Mouse (Mus musculus) heart, embryonic 14.5 days (tissue): Measurements from ENCODE around the gene Pde11a. TPM values are rescaled to one million over a fixed set of nuclear protein-coding genes. Genes with fewer than 3 reads are reported as not detected.

Experiments
- ATAC-seq: fragments of 200-750 bp; cut with Nextera tagmentation; 2 replicates; pipeline ENCODE4 v1.8.0; 2017; ENCODE audit warnings: low read depth, moderate TSS enrichment; ENCODE audit not compliant: insufficient number of reproducible peaks, insufficient read depth, low FRiP score
- H3K27ac ChIP-seq, 2 experiments: fragments of 200-500 bp in 1 of 2; fragments of 300-500 bp in 1 of 2; sonication (generic) in 1 of 2; replicated peaks in 1 of 2; 2 replicates each; pipeline ENCODE4 v1.5.1; 2012 to 2014; ENCODE audit warnings: low read depth in 2 of 2, low read length in 2 of 2, control low read depth in 1 of 2, mild to moderate bottlenecking in 1 of 2, mixed read lengths in 1 of 2; ENCODE audit not compliant: control insufficient read depth in 1 of 2, insufficient read depth in 1 of 2
- H3K27me3 ChIP-seq: fragments of 300-500 bp; sonication (generic); 2 replicates; pipeline ENCODE4 v1.6.1; 2014; ENCODE audit warnings: mild to moderate bottlenecking, low read length, control low read depth; ENCODE audit not compliant: control insufficient read depth, insufficient read depth
- H3K36me3 ChIP-seq: fragments of 300-500 bp; sonication (generic); 2 replicates; pipeline ENCODE4 v1.6.1; 2014; ENCODE audit warnings: mild to moderate bottlenecking, control low read depth, low read length, mixed read lengths; ENCODE audit not compliant: control insufficient read depth, insufficient read depth
- H3K4me1 ChIP-seq, 2 experiments: fragments of 200-500 bp in 1 of 2; fragments of 300-500 bp in 1 of 2; sonication (generic) in 1 of 2; 2 replicates each; pipeline ENCODE4 v1.6.1; 2012 to 2014; ENCODE audit warnings: low read length in 2 of 2, control low read depth in 1 of 2, mixed read lengths in 1 of 2; ENCODE audit not compliant: control insufficient read depth in 2 of 2, insufficient read depth in 2 of 2
- H3K4me2 ChIP-seq: fragments of 300-500 bp; sonication (generic); 2 replicates; pipeline ENCODE4 v1.6.1; 2014; ENCODE audit warnings: mild to moderate bottlenecking, low read length
- H3K4me3 ChIP-seq, 2 experiments: fragments of 200-500 bp in 1 of 2; fragments of 300-500 bp in 1 of 2; sonication (generic) in 1 of 2; 2 replicates each; pipeline ENCODE4 v1.5.1; 2012 to 2014; ENCODE audit warnings: low read length in 2 of 2, mild to moderate bottlenecking in 2 of 2, control low read depth in 1 of 2, low read depth in 1 of 2, moderate library complexity in 1 of 2; ENCODE audit not compliant: control insufficient read depth in 1 of 2, insufficient read depth in 1 of 2
- H3K9ac ChIP-seq: fragments of 300-500 bp; sonication (generic); 2 replicates; pipeline ENCODE4 v1.6.1; 2014; ENCODE audit warnings: mild to moderate bottlenecking, low read length
- H3K9me3 ChIP-seq: fragments of 300-500 bp; sonication (generic); 2 replicates; pipeline ENCODE4 v1.6.1; 2016; ENCODE audit warnings: low read length, control low read depth; ENCODE audit not compliant: control insufficient read depth
- WGBS: fragments of 180-500 bp; shearing (Covaris S2); extraction: QIAGEN DNeasy Blood & Tissue Kit; methylation state at CpG from one replicate; pipeline ENCODE4 v1.1.7; 2014; 5-methylcytosine and 5-hydroxymethylcytosine counted together
- microRNA-seq: library from miRNA; unstranded; fragments of <30 nt; microRNA quantifications from one replicate; pipeline ENCODE4, GENCODE M21; 2016
- polyA plus RNA-seq: library from polyadenylated mRNA; unstranded; fragments of >200 nt; fragmentation: Nextera tagmentation; extraction: Ambion mirVana; gene quantifications from 2 replicates; pipeline ENCODE4 v1.2.1, GENCODE M21; 2014

Gene Pde11a
- polyA plus RNA-seq, 1 experiment from 2014 or later: 0.08 TPM

- no peak overlapping the region for H3K4me2 ChIP-seq
- ATAC-seq: no peak
- H3K27ac ChIP-seq: no peak overlapping the region
- H3K36me3 ChIP-seq: no peaks in the 10 kb centered on the region
- no peaks in the 10 kb centered on the region for H3K27me3 ChIP-seq
- H3K4me1 ChIP-seq: peaks cover 2 to 4% of the 10 kb centered on the region in 2 experiments; a peak in 2 of 4 replicates
- H3K9ac ChIP-seq: no peak overlapping the region
- no peaks in the 10 kb centered on the region for H3K9me3 ChIP-seq
- H3K4me3 ChIP-seq: no peak overlapping the region
- 72% methylated on average over 8 of the region's 8 CpGs for WGBS
Measured at GRCm38 (mm10) chr2:75950685-75951084, 387.9 kb downstream of the Pde11a start.

Small RNA genes within 50 kb of the gene (microRNA-seq; reads per million reads assigned to microRNA genes)
- not detected for gene Gm44337

Other genes starting within 250 kb of the Pde11a start
- not detected in 2 replicates for gene Cyct, start 21.7 kb upstream of the Pde11a start, polyA plus RNA-seq
- 12.4 and 14.9 TPM in 2 replicates for gene Rbm45, start 31.2 kb upstream of the Pde11a start, polyA plus RNA-seq
- gene Osbpl6, start 67.7 kb upstream of the Pde11a start, polyA plus RNA-seq: 3.5 and 5.9 TPM in 2 replicates